32 mouse cellular contexts compared by ENCODE assay signal in the genomic region with DNA sequence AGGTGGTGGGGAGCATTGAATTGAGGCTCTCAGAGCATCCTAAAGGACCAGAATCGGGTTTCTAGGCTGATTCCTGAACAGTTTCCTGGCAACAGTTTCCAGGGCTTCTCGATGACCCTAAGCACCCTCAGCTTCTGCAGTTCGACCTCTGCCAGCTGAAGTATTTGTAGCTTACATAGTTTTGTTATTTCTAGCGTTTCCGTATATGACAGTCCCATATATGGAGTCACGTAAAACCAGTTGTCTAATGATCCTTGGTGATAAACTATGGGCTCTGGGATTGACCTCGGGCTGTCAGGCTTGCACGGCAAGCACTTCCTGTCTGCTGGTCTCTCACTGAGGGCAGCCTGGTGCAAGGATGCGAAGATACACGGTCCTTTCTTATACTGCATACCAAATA. TPM values are rescaled to one million over a fixed set of nuclear protein-coding genes. Genes with fewer than 3 reads are reported as not detected.
A peak's percentile ranks its signal among the peaks of the same experiment; 100 is the strongest.
DNase-seq lines count a peak whose midpoint lies in the region; ATAC-seq and TF ChIP-seq lines count a peak whose summit lies in the region.
"Had no signal": no experiment of that assay in that cellular context is flagged by ENCODE, and none has a peak within 500 bp of the region (broad histone marks: within the 10 kb centered on the region; RNA-seq: fewer than 3 reads in every experiment).

No protein-coding gene starts in this region.

- 63% methylated on average over 10 of the region's 10 CpGs for WGBS in heart, embryonic 16.5 days
- WGBS in kidney, postnatal 0 days = 36% methylated on average over 10 of the region's 10 CpGs
- WGBS in kidney, embryonic 14.5 days = 40% methylated on average over 10 of the region's 10 CpGs
- 65% methylated on average over 10 of the region's 10 CpGs for WGBS in embryonic facial prominence, embryonic 10.5 days

- H3K36me3 ChIP-seq in heart, embryonic 16.5 days (ENCODE audit: control insufficient read depth, insufficient read depth) = peaks cover 7% of the 10 kb centered on the region
- 0 out of 2 replicates have a peak, but pooled peaks cover 3% of the 10 kb centered on the region for H3K36me3 ChIP-seq in kidney, postnatal 0 days (ENCODE audit: insufficient read depth, low read length)
- peaks cover 3% of the 10 kb centered on the region; the same call in 1 of the 2 replicates for H3K36me3 ChIP-seq in kidney, embryonic 14.5 days (ENCODE audit: control insufficient read depth, insufficient read depth, low read length)
- peaks cover 41% of the 10 kb centered on the region for H3K36me3 ChIP-seq in embryonic facial prominence, embryonic 10.5 days (replicated peaks)

- H3K9me3 ChIP-seq in heart, embryonic 16.5 days (replicated peaks; ENCODE audit: control insufficient read depth, low read length) = no peaks in the 10 kb centered on the region
- H3K9me3 ChIP-seq in kidney, postnatal 0 days (replicated peaks; ENCODE audit: low read length) = no peaks in the 10 kb centered on the region
- H3K9me3 ChIP-seq in kidney, embryonic 14.5 days (ENCODE audit: control insufficient read depth, low read length) = no peaks in the 10 kb centered on the region
- no peaks in the 10 kb centered on the region for H3K9me3 ChIP-seq in embryonic facial prominence, embryonic 10.5 days
- H3K9me3 ChIP-seq: forebrain, embryonic 15.5 days; G1E had no signal

- ATAC-seq in heart, embryonic 16.5 days (replicated peaks; ENCODE audit: extremely low read depth, insufficient read depth, low FRiP score) = no peak
- no peak for ATAC-seq in kidney, postnatal 0 days (replicated peaks; ENCODE audit: low FRiP score, low read depth)
- ATAC-seq in kidney, embryonic 14.5 days (ENCODE audit: low FRiP score, low TSS enrichment) = no peak
- ATAC-seq: forebrain, embryonic 15.5 days; hindbrain, embryonic 16.5 days; intestine, postnatal 0 days had no signal

- no peaks in the 10 kb centered on the region for H3K27me3 ChIP-seq in heart, embryonic 16.5 days (ENCODE audit: control insufficient read depth, insufficient read depth, low read length)
- H3K27me3 ChIP-seq in kidney, postnatal 0 days (ENCODE audit: insufficient read depth, low read length) = no peaks in the 10 kb centered on the region
- no peaks in the 10 kb centered on the region for H3K27me3 ChIP-seq in kidney, embryonic 14.5 days (ENCODE audit: control insufficient read depth, insufficient read depth, low read length)
- no peaks in the 10 kb centered on the region for H3K27me3 ChIP-seq in embryonic facial prominence, embryonic 10.5 days (replicated peaks; ENCODE audit: low read depth, poor library complexity, severe bottlenecking)
- H3K27me3 ChIP-seq: forebrain, embryonic 15.5 days had no signal

- peak overlapping the region; percentile 72 for H3K4me3 ChIP-seq in gastrocnemius, adult 2 months
- H3K4me3 ChIP-seq in heart, embryonic 16.5 days (ENCODE audit: low read length) = peak overlapping the region; percentile 68
- no peak overlapping the region for H3K4me3 ChIP-seq in kidney, postnatal 0 days (replicated peaks; ENCODE audit: low read depth, low read length)
- H3K4me3 ChIP-seq in kidney, embryonic 14.5 days (ENCODE audit: low read length) = no peak overlapping the region
- peak overlapping the region; percentile 58; the same call in 1 of the 2 replicates for H3K4me3 ChIP-seq in embryonic facial prominence, embryonic 10.5 days
- H3K4me3 ChIP-seq: forebrain, embryonic 15.5 days had no signal

- intact Hi-C loops in gastrocnemius, adult 2 months (cut with DNase I) = loop anchor here (1.0 kb wide), 1 partner anchor 16 kb away; no protein-coding TSS in a partner anchor
- intact Hi-C loops in heart, postnatal 25 days (cut with DNase I) = loop anchor here (2.0 kb wide), 1 partner anchor 15 kb away; no protein-coding TSS in a partner anchor

- peak overlapping the region; percentile 95 for H3K27ac ChIP-seq in gastrocnemius, adult 2 months
- H3K27ac ChIP-seq in heart, embryonic 16.5 days (ENCODE audit: low read length) = peak overlapping the region; percentile 99
- H3K27ac ChIP-seq in kidney, postnatal 0 days = no peak overlapping the region
- no peak overlapping the region for H3K27ac ChIP-seq in kidney, embryonic 14.5 days (ENCODE audit: low read depth, low read length)
- H3K27ac ChIP-seq in embryonic facial prominence, embryonic 10.5 days (replicated peaks) = peak overlapping the region; percentile 88
- H3K27ac ChIP-seq: forebrain, embryonic 15.5 days; liver, embryonic 14.5 days had no signal

- no peak for TF ChIP-seq CTCF in gastrocnemius, adult 2 months (IDR thresholded peaks at IDR 0.05)
- TF ChIP-seq CTCF in kidney, postnatal 0 days (IDR thresholded peaks at IDR 0.05; ENCODE audit: low read depth) = no peak

- peak overlapping the region; percentile 25; the same call in 1 of the 2 replicates for H3K9ac ChIP-seq in heart, embryonic 16.5 days (ENCODE audit: low read length)
- H3K9ac ChIP-seq in kidney, postnatal 0 days (ENCODE audit: low read depth, low read length) = no peak overlapping the region
- H3K9ac ChIP-seq in kidney, embryonic 14.5 days (ENCODE audit: low read depth, low read length) = no peak overlapping the region
- H3K9ac ChIP-seq: forebrain, embryonic 15.5 days; liver, embryonic 14.5 days had no signal

- no peak for DNase-seq in gastrocnemius, adult 2 months
- DNase-seq in gastrocnemius, postnatal 10 days = no peak
- no peak for DNase-seq in heart, postnatal 25 days (ENCODE audit: low spot score)
- DNase-seq in kidney, postnatal 0 days (ENCODE audit: low spot score) = peak; percentile 52
- no peak for DNase-seq in embryonic facial prominence, embryonic 10.5 days (ENCODE audit: low spot score)
- DNase-seq in layer of hippocampus, postnatal 25 days (ENCODE audit: extremely low spot score in 1 of 2, low spot score in 1 of 2) = no peak
- DNase-seq: adrenal gland, adult 8-10 months; cerebellum, adult 8-10 months; cerebellum, postnatal 25 days; kidney, adult 9 months; layer of hippocampus, postnatal 36 days; left cerebral cortex, postnatal 4 days; liver; lung, adult 2 months; midbrain, embryonic 14.5 days; right cerebral cortex, adult 18-20 months; spleen, adult 18-20 months; thymus, postnatal 14 days had no signal

- peak overlapping the region; percentile 85 for H3K4me2 ChIP-seq in heart, embryonic 16.5 days (ENCODE audit: low read depth, low read length)
- H3K4me2 ChIP-seq in kidney, postnatal 0 days (ENCODE audit: low read length) = no peak overlapping the region
- H3K4me2 ChIP-seq in kidney, embryonic 14.5 days (replicated peaks; ENCODE audit: low read depth, low read length) = no peak overlapping the region
- H3K4me2 ChIP-seq: forebrain, embryonic 15.5 days had no signal

- peaks cover 79% of the 10 kb centered on the region for H3K4me1 ChIP-seq in heart, embryonic 16.5 days (ENCODE audit: control insufficient read depth, insufficient read depth, low read length)
- H3K4me1 ChIP-seq in kidney, postnatal 0 days (replicated peaks; ENCODE audit: insufficient read depth, low read length) = peaks cover 38% of the 10 kb centered on the region
- H3K4me1 ChIP-seq in kidney, embryonic 14.5 days (ENCODE audit: control insufficient read depth, insufficient read depth, low read length) = peaks cover 55% of the 10 kb centered on the region
- H3K4me1 ChIP-seq in embryonic facial prominence, embryonic 10.5 days = peaks cover 77% of the 10 kb centered on the region

RNA-seq across cellular contexts. Expression of gene Wbp1l, which starts 26.6 kb away (rescaled TPM):
- total RNA-seq in gastrocnemius, adult 2 months (2021) = 100 to 1,000 TPM in 1 of 2 experiments, 10 to 100 TPM in 1; 65.4 to 101 TPM
- total RNA-seq in gastrocnemius, postnatal 10 days (2021) = 10 to 100 TPM; 38.3 to 41.6 TPM
- 60.5 and 63.3 TPM in 2 replicates for polyA plus RNA-seq in heart, embryonic 16.5 days (2015; fragmentation: Nextera tagmentation; extraction: Ambion mirVana)
- 10 to 100 TPM; 48.5 to 54.4 TPM for total RNA-seq in heart, postnatal 25 days (2021)
- polyA plus RNA-seq in kidney, postnatal 0 days (2015; fragmentation: Nextera tagmentation; extraction: Ambion mirVana) = 35.6 and 39.9 TPM in 2 replicates
- 26.2 and 46.1 TPM in 2 replicates for polyA plus RNA-seq in kidney, embryonic 14.5 days (2014; fragmentation: Nextera tagmentation; extraction: Ambion mirVana)
- 50.8 and 57.3 TPM in 2 replicates for polyA plus RNA-seq in embryonic facial prominence, embryonic 10.5 days (2016; fragmentation: Nextera tagmentation; extraction: Ambion mirVana)
- total RNA-seq in layer of hippocampus, postnatal 25 days (2021) = 10 to 100 TPM; 37.8 to 37.9 TPM

RNA-seq across cellular contexts. Expression of gene Cyp17a1, which starts 47.5 kb away (rescaled TPM):
- not detected for total RNA-seq in gastrocnemius, adult 2 months (2021)
- not detected for total RNA-seq in gastrocnemius, postnatal 10 days (2021)
- polyA plus RNA-seq in heart, embryonic 16.5 days (2015; fragmentation: Nextera tagmentation; extraction: Ambion mirVana) = 1.00 and 1.7 TPM in 2 replicates
- not detected for total RNA-seq in heart, postnatal 25 days (2021)
- polyA plus RNA-seq in kidney, postnatal 0 days (2015; fragmentation: Nextera tagmentation; extraction: Ambion mirVana) = not detected in 2 replicates
- polyA plus RNA-seq in kidney, embryonic 14.5 days (2014; fragmentation: Nextera tagmentation; extraction: Ambion mirVana) = not detected in 2 replicates
- polyA plus RNA-seq in embryonic facial prominence, embryonic 10.5 days (2016; fragmentation: Nextera tagmentation; extraction: Ambion mirVana) = not detected in 2 replicates
- not detected for total RNA-seq in layer of hippocampus, postnatal 25 days (2021)
- total RNA-seq: gastrocnemius, adult 18-20 months; gastrocnemius, postnatal 4 days; heart, adult 2 months; layer of hippocampus, adult 8-10 months; layer of hippocampus, postnatal 36 days had no signal
- polyA plus RNA-seq: embryonic facial prominence, embryonic 11.5 days; forebrain, embryonic 15.5 days; frontal cortex, adult 2 months; G1E; hindbrain, embryonic 16.5 days; intestine, postnatal 0 days; midbrain, embryonic 14.5 days; urinary bladder, adult 2 months had no signal

RNA-seq across cellular contexts. Expression of gene Sfxn2, which starts 52.4 kb away (rescaled TPM):
- total RNA-seq in gastrocnemius, adult 2 months (2021) = 1 to 10 TPM; 3.2 to 3.7 TPM
- total RNA-seq in gastrocnemius, postnatal 10 days (2021) = 1 to 10 TPM; 5.5 to 7.3 TPM
- polyA plus RNA-seq in heart, embryonic 16.5 days (2015; fragmentation: Nextera tagmentation; extraction: Ambion mirVana) = 10.0 and 11.4 TPM in 2 replicates
- 1 to 10 TPM; 3.1 to 4.2 TPM for total RNA-seq in heart, postnatal 25 days (2021)
- polyA plus RNA-seq in kidney, postnatal 0 days (2015; fragmentation: Nextera tagmentation; extraction: Ambion mirVana) = 47.1 and 50.0 TPM in 2 replicates
- polyA plus RNA-seq in kidney, embryonic 14.5 days (2014; fragmentation: Nextera tagmentation; extraction: Ambion mirVana) = 18.1 and 25.1 TPM in 2 replicates
- 21.0 and 22.6 TPM in 2 replicates for polyA plus RNA-seq in embryonic facial prominence, embryonic 10.5 days (2016; fragmentation: Nextera tagmentation; extraction: Ambion mirVana)
- total RNA-seq in layer of hippocampus, postnatal 25 days (2021) = 1 to 10 TPM; 4.4 to 6.3 TPM

RNA-seq across cellular contexts. Expression of gene Arl3, which starts 52.5 kb away (rescaled TPM):
- total RNA-seq in gastrocnemius, adult 2 months (2021) = 10 to 100 TPM; 64.0 to 67.7 TPM
- total RNA-seq in gastrocnemius, postnatal 10 days (2021) = 10 to 100 TPM; 48.9 to 50.5 TPM
- polyA plus RNA-seq in heart, embryonic 16.5 days (2015; fragmentation: Nextera tagmentation; extraction: Ambion mirVana) = 95.6 and 101 TPM in 2 replicates
- 10 to 100 TPM; 33.2 to 37.0 TPM for total RNA-seq in heart, postnatal 25 days (2021)
- polyA plus RNA-seq in kidney, postnatal 0 days (2015; fragmentation: Nextera tagmentation; extraction: Ambion mirVana) = 96.6 and 105 TPM in 2 replicates
- 98.3 and 182 TPM in 2 replicates for polyA plus RNA-seq in kidney, embryonic 14.5 days (2014; fragmentation: Nextera tagmentation; extraction: Ambion mirVana)
- polyA plus RNA-seq in embryonic facial prominence, embryonic 10.5 days (2016; fragmentation: Nextera tagmentation; extraction: Ambion mirVana) = 196 and 200 TPM in 2 replicates
- total RNA-seq in layer of hippocampus, postnatal 25 days (2021) = 100 to 1,000 TPM; 123 to 127 TPM

Comparison
In these comparisons a context has a peak if more than half of its experiments do, and no peak if none do; other contexts are left out.
1. H3K27ac ChIP-seq: peak in gastrocnemius, adult 2 months (single experiment), heart, embryonic 16.5 days (single experiment) and embryonic facial prominence, embryonic 10.5 days (single experiment); none in kidney, postnatal 0 days (single experiment) and kidney, embryonic 14.5 days (single experiment).
2. H3K4me3 ChIP-seq: peak in gastrocnemius, adult 2 months (single experiment), heart, embryonic 16.5 days (single experiment) and embryonic facial prominence, embryonic 10.5 days (single experiment); none in kidney, postnatal 0 days (single experiment) and kidney, embryonic 14.5 days (single experiment).